Mouse (Mus musculus) hindbrain, embryonic 15.5 days (tissue): Measurements from ENCODE around the gene Tbc1d22a. TPM values are rescaled to one million over a fixed set of nuclear protein-coding genes. Genes with fewer than 3 reads are reported as not detected.
"Not testable (repeated sequence)": the region's sequence is repeated elsewhere in the genome, so short reads cannot be mapped to it uniquely, and the experiment has no call there.

Source experiments
- ATAC-seq: fragments of 200-750 bp; cut with Nextera tagmentation; 2 replicates; pipeline ENCODE4 v1.8.0; 2017; ENCODE audit warnings: low read depth, moderate number of reproducible peaks, moderate TSS enrichment; ENCODE audit not compliant: low FRiP score
- H3K27ac ChIP-seq: fragments of 300-500 bp; sonication (generic); replicated peaks from 2 replicates; pipeline ENCODE4 v1.5.1; 2015; ENCODE audit warnings: mild to moderate bottlenecking, inconsistent platforms
- H3K27me3 ChIP-seq: fragments of 300-500 bp; sonication (generic); 2 replicates; pipeline ENCODE4 v1.6.1; 2015; ENCODE audit warnings: control low read depth, inconsistent platforms
- H3K36me3 ChIP-seq: fragments of 300-500 bp; sonication (generic); 2 replicates; pipeline ENCODE4 v1.6.1; 2015; ENCODE audit warnings: control low read depth, inconsistent platforms
- H3K4me1 ChIP-seq: fragments of 300-500 bp; sonication (generic); replicated peaks from 2 replicates; pipeline ENCODE4 v1.6.1; 2015; ENCODE audit warnings: control low read depth, inconsistent platforms
- H3K4me2 ChIP-seq: fragments of 300-500 bp; sonication (generic); 2 replicates; pipeline ENCODE4 v1.6.1; 2015; ENCODE audit warnings: moderate library complexity, mild to moderate bottlenecking, inconsistent platforms
- H3K4me3 ChIP-seq: fragments of 300-500 bp; sonication (generic); 2 replicates; pipeline ENCODE4 v1.5.1; 2015; ENCODE audit warnings: mild to moderate bottlenecking, inconsistent platforms
- H3K9ac ChIP-seq: fragments of 300-500 bp; sonication (generic); 2 replicates; pipeline ENCODE4 v1.6.1; 2015; ENCODE audit warnings: inconsistent platforms
- H3K9me3 ChIP-seq: fragments of 300-500 bp; sonication (generic); 2 replicates; pipeline ENCODE4 v1.6.1; 2016; ENCODE audit warnings: control low read depth, inconsistent platforms
- WGBS: fragments of 180-500 bp; shearing (Covaris S2); methylation state at CpG from one replicate; pipeline ENCODE4 v1.1.7; 2015; 5-methylcytosine and 5-hydroxymethylcytosine counted together
- polyA plus RNA-seq: library from polyadenylated mRNA; unstranded; fragments of >200 nt; fragmentation: Nextera tagmentation; extraction: Ambion mirVana; gene quantifications from 2 replicates; pipeline ENCODE4 v1.2.1, GENCODE M21; 2015

Tbc1d22a gene
- polyA plus RNA-seq, 1 experiment from 2014 or later: 13.2 TPM

GRCm38 (mm10) chr15:86184071-86184470, 30.2 kb upstream of the Tbc1d22a start:
- Histone ChIP-seq H3K27me3 (no peaks in the 10 kb centered on the region), H3K27ac (peak overlapping the region; percentile 93; the same call in 1 of the 2 replicates), H3K36me3 (no peaks in the 10 kb centered on the region), H3K4me3 (peak overlapping the region; percentile 98), H3K9me3 (no peaks in the 10 kb centered on the region), H3K4me1 (peaks cover 54% of the 10 kb centered on the region), H3K4me2 (peak overlapping the region; percentile 90), H3K9ac (peak overlapping the region; percentile 98)
- ATAC-seq: no peak
- 73% methylated on average over 5 of the region's 5 CpGs for WGBS

- H3K9ac ChIP-seq: peak overlapping the region; percentile 98
- peak overlapping the region; percentile 90 for H3K4me2 ChIP-seq
- H3K36me3 ChIP-seq: no peaks in the 10 kb centered on the region
- no peaks in the 10 kb centered on the region for H3K27me3 ChIP-seq
- H3K27ac ChIP-seq: peak overlapping the region; percentile 93
- under 1% methylated on average over 67 of the region's 70 CpGs for WGBS
- peak; percentile 55 for ATAC-seq
- peak overlapping the region; percentile 98 for H3K4me3 ChIP-seq
- no peaks in the 10 kb centered on the region for H3K9me3 ChIP-seq
- H3K4me1 ChIP-seq: peaks cover 59% of the 10 kb centered on the region
Observed at GRCm38 (mm10) chr15:86184851-86185688, 29.2 kb upstream of the Tbc1d22a start.

- H3K27me3 ChIP-seq: no peaks in the 10 kb centered on the region
- peaks cover 59% of the 10 kb centered on the region for H3K4me1 ChIP-seq
- peak within 1 kb of the TSS; percentile 98 for H3K9ac ChIP-seq
- peak within 1 kb of the TSS; percentile 98 for H3K4me3 ChIP-seq
- 3% methylated on average over 43 of the region's 43 CpGs for WGBS
- H3K9me3 ChIP-seq: no peaks in the 10 kb centered on the region
- H3K27ac ChIP-seq: peak within 1 kb of the TSS; percentile 93
- peak; percentile 78 for ATAC-seq
- H3K4me2 ChIP-seq: peak within 1 kb of the TSS; percentile 90
- H3K36me3 ChIP-seq: no peaks in the 10 kb centered on the region
Observed at GRCm38 (mm10) chr15:86185689-86186569, 28.3 kb upstream of the Tbc1d22a start, which contains the start of gene Cerk. TSS of gene Cerk (minus strand) at chr15:86186141.

- H3K27ac ChIP-seq: 0 out of 2 replicates have a peak overlapping the region, but pooled peaks have one; percentile 93
- no peak for ATAC-seq
Observed at GRCm38 (mm10) chr15:86186686-86187085, 27.6 kb upstream of the Tbc1d22a start.

GRCm38 (mm10) chr15:86188186-86188585, 26.1 kb upstream of the Tbc1d22a start:
- peaks cover 44% of the 10 kb centered on the region for H3K4me1 ChIP-seq
- H3K9me3 ChIP-seq: no peaks in the 10 kb centered on the region
- 14% methylated on average over 5 of the region's 5 CpGs for WGBS
- no peaks in the 10 kb centered on the region for H3K27me3 ChIP-seq
- no peaks in the 10 kb centered on the region for H3K36me3 ChIP-seq
- no peak overlapping the region for H3K9ac ChIP-seq
- no peak overlapping the region for H3K4me3 ChIP-seq
- ATAC-seq: 0 out of 2 replicates have a peak, but pooled peaks have one; percentile 10
- H3K4me2 ChIP-seq: no peak overlapping the region
- no peak overlapping the region for H3K27ac ChIP-seq

More at GRCm38 (mm10) chr15:86186686-86187085, 27.6 kb upstream of the Tbc1d22a start:
- 54% methylated on average over 3 of the region's 3 CpGs for WGBS
- Histone ChIP-seq H3K9me3 (no peaks in the 10 kb centered on the region), H3K4me2 (peak overlapping the region; percentile 90), H3K36me3 (no peaks in the 10 kb centered on the region), H3K4me3 (no peak overlapping the region), H3K27me3 (no peaks in the 10 kb centered on the region), H3K9ac (no peak overlapping the region), H3K4me1 (peaks cover 59% of the 10 kb centered on the region)

- Histone ChIP-seq H3K4me1 (peaks cover 39% of the 10 kb centered on the region), H3K27ac (no peak overlapping the region), H3K9ac (no peak overlapping the region), H3K4me2 (no peak overlapping the region), H3K27me3 (no peaks in the 10 kb centered on the region), H3K4me3 (no peak overlapping the region), H3K9me3 (no peaks in the 10 kb centered on the region), H3K36me3 (no peaks in the 10 kb centered on the region)
- ATAC-seq: no peak
- WGBS: 35% methylated on average over 10 of the region's 10 CpGs
Observed at GRCm38 (mm10) chr15:86188746-86189470, 25.4 kb upstream of the Tbc1d22a start.

GRCm38 (mm10) chr15:86190387-86190786, 23.9 kb upstream of the Tbc1d22a start:
- Histone ChIP-seq H3K36me3 (no peaks in the 10 kb centered on the region), H3K27me3 (no peaks in the 10 kb centered on the region), H3K4me1 (peaks cover 27% of the 10 kb centered on the region), H3K4me2 (no peak overlapping the region), H3K4me3 (no peak overlapping the region), H3K27ac (no peak overlapping the region), H3K9ac (no peak overlapping the region), H3K9me3 (no peaks in the 10 kb centered on the region)
- 80% methylated on average over 3 of the region's 3 CpGs for WGBS
- no peak for ATAC-seq

GRCm38 (mm10) chr15:86191505-86191904, 22.8 kb upstream of the Tbc1d22a start:
- Histone ChIP-seq H3K27ac (no peak overlapping the region), H3K4me3 (no peak overlapping the region), H3K4me1 (peaks cover 20% of the 10 kb centered on the region), H3K36me3 (no peaks in the 10 kb centered on the region), H3K4me2 (no peak overlapping the region), H3K9me3 (no peaks in the 10 kb centered on the region), H3K9ac (no peak overlapping the region), H3K27me3 (no peaks in the 10 kb centered on the region)
- 54% methylated on average over 1 of the region's 1 CpGs for WGBS
- ATAC-seq: no peak

GRCm38 (mm10) chr15:86191933-86192332, 22.3 kb upstream of the Tbc1d22a start:
- no peaks in the 10 kb centered on the region for H3K9me3 ChIP-seq
- no peak for ATAC-seq
- H3K4me2 ChIP-seq: no peak overlapping the region
- H3K4me1 ChIP-seq: peaks cover 16% of the 10 kb centered on the region
- no peak overlapping the region for H3K9ac ChIP-seq
- no peak overlapping the region for H3K27ac ChIP-seq
- WGBS: 83% methylated on average over 3 of the region's 3 CpGs
- no peaks in the 10 kb centered on the region for H3K36me3 ChIP-seq
- no peak overlapping the region for H3K4me3 ChIP-seq
- no peaks in the 10 kb centered on the region for H3K27me3 ChIP-seq

GRCm38 (mm10) chr15:86194676-86195453, 19.4 kb upstream of the Tbc1d22a start:
- H3K9ac ChIP-seq, H3K27ac ChIP-seq, H3K36me3 ChIP-seq, H3K27me3 ChIP-seq, H3K4me1 ChIP-seq, H3K9me3 ChIP-seq, H3K4me2 ChIP-seq, H3K4me3 ChIP-seq: not testable (repeated sequence)
- ATAC-seq: peak; percentile 94
- WGBS: 80% methylated on average over 55 of the region's 55 CpGs

GRCm38 (mm10) chr15:86199052-86199451, 15.2 kb upstream of the Tbc1d22a start:
- Histone ChIP-seq H3K9me3 (no peaks in the 10 kb centered on the region), H3K9ac (no peak overlapping the region), H3K36me3 (no peaks in the 10 kb centered on the region), H3K27ac (no peak overlapping the region), H3K4me3 (no peak overlapping the region), H3K27me3 (no peaks in the 10 kb centered on the region), H3K4me2 (no peak overlapping the region), H3K4me1 (no peaks in the 10 kb centered on the region)
- no peak for ATAC-seq
- 80% methylated on average over 5 of the region's 5 CpGs for WGBS
